Mouse (Mus musculus) thymus, adult 2 months (tissue): ENCODE measurements around the gene Gm45623. TPM values are rescaled to one million over a fixed set of nuclear protein-coding genes. Genes with fewer than 3 reads are reported as not detected.

Experiments used
- DNase-seq: peaks from one replicate; pipeline ENCODE4 v3.0.0; 2021
- H3K27ac ChIP-seq: fragments of 200-500 bp; 2 replicates; pipeline ENCODE4 v1.5.1; 2012; ENCODE audit warnings: low read length, control low read depth; ENCODE audit not compliant: control insufficient read depth, insufficient read depth
- H3K27me3 ChIP-seq: fragments of 200-500 bp; 2 replicates; pipeline ENCODE4 v1.6.1; 2012; ENCODE audit warnings: mild to moderate bottlenecking, low read length, moderate library complexity, mixed read lengths; ENCODE audit not compliant: control insufficient read depth, insufficient read depth
- H3K36me3 ChIP-seq: fragments of 200-500 bp; 2 replicates; pipeline ENCODE4 v1.6.1; 2012; ENCODE audit warnings: mild to moderate bottlenecking, low read length, moderate library complexity; ENCODE audit not compliant: control insufficient read depth, insufficient read depth
- H3K4me1 ChIP-seq: fragments of 200-500 bp; replicated peaks from 2 replicates; pipeline ENCODE4 v1.6.1; 2012; ENCODE audit warnings: low read length; ENCODE audit not compliant: control insufficient read depth, insufficient read depth
- H3K4me3 ChIP-seq: fragments of 200-500 bp; 2 replicates; pipeline ENCODE4 v1.5.1; 2012; ENCODE audit warnings: mild to moderate bottlenecking, low read length, control low read depth, moderate library complexity; ENCODE audit not compliant: control insufficient read depth, insufficient read depth
- CTCF ChIP-seq: fragments of 200-500 bp; IDR thresholded peaks from 2 replicates; pipeline ENCODE4 v1.5.1; 2012; ENCODE audit warnings: mild to moderate bottlenecking, control low read depth, low read length, moderate library complexity, borderline replicate concordance; ENCODE audit not compliant: control insufficient read depth, poor library complexity, insufficient read depth; ENCODE audit errors: extremely low read depth
- POLR2A ChIP-seq: fragments of 200-500 bp; IDR thresholded peaks from 2 replicates; pipeline ENCODE4 v1.6.1; 2012; ENCODE audit warnings: mild to moderate bottlenecking, low read length, control low read depth, moderate library complexity; ENCODE audit not compliant: control insufficient read depth, poor library complexity, insufficient read depth; ENCODE audit errors: extremely low read depth
- WGBS: fragments of 180-500 bp; shearing (Covaris S2); methylation state at CpG from one replicate; pipeline ENCODE4 v1.1.7; 2018; 5-methylcytosine and 5-hydroxymethylcytosine counted together
- polyA plus RNA-seq: library from polyadenylated mRNA; depleted of rRNA; stranded (reverse); fragments of >200 nt; gene quantifications from 2 replicates; pipeline ENCODE4 v1.2.3, GENCODE M21; 2012

The Gm45623 gene
- polyA plus RNA-seq, 1 experiment, result not detected

DNA sequence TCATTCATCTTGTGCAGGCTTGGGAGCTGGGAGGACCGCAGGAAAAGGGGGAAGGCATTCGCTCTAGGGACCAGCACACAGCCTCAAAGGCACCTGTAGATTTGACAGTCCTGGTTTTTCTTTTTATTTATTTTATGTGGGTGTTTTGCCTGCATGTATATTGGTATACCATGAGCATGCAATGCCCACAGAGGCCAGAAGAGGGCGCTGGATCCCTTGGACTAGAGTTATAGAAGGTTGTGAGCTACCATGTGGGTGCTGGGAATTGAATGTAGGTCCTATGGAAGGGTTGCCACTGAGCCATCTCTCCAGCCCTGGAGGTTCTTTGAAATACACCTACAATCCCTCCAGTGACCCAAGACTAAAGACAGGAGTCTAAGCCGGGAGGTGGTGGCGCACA lies 17.2 kb upstream of the Gm45623 start:
- WGBS, result 73% methylated on average over 5 of the region's 5 CpGs
- DNase-seq, result no peak
- Histone ChIP-seq H3K4me3 (no peak overlapping the region), H3K4me1 (peaks cover 6% of the 10 kb centered on the region), H3K36me3 (no peaks in the 10 kb centered on the region), H3K27me3 (no peaks in the 10 kb centered on the region), H3K27ac (no peak overlapping the region)
- TF ChIP-seq CTCF, result no peak
- TF ChIP-seq POLR2A, result no peak

DNA sequence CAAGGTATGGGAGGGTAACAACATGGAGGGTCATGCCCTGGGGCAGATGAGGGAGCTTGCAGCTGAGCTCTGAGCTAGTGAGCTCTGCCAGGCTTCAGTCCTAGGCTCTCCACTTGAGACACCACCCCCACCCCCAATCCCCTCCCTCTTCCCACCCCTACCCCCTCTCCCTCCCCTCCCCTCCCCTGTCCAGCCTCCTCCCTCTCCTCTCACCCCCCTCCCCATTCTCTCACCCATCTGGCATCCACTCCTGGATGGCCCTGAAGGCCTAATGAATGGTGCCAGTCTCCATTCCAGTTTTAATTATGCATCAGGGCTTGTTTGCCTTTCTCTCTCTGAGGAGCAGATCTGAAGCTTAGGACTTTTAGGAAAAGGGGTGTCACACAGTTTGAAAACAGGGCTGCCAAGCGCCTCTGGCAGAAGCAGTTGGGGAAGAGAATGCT lies 16.5 kb upstream of the Gm45623 start:
- Histone ChIP-seq H3K4me1 (peaks cover 11% of the 10 kb centered on the region), H3K36me3 (no peaks in the 10 kb centered on the region), H3K4me3 (no peak overlapping the region), H3K27ac (no peak overlapping the region), H3K27me3 (no peaks in the 10 kb centered on the region)
- 97% methylated on average over 1 of the region's 1 CpGs for WGBS
- DNase-seq, result no peak
- TF ChIP-seq CTCF (no peak), POLR2A (no peak)

DNA sequence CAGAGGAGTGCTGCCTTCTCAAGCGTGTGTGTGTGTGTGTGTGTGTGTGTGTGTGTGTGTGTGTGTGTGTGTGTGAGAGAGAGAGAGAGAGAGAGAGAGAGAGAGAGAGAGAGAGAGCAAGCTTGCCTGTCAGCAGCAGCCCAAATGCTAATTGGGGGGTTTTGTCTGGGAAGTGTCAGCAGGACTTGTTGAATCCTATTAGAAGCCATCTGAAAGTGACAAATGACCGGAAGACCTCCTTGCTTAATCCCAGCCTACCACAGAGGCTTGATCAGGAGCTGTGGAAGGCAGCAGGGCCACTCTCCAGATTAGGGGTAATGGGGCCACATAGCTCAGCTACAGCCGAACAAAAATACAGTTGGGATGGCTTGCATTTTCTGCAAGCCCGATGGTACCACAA lies 15.8 kb upstream of the Gm45623 start:
- no peak for DNase-seq
- no peak for TF ChIP-seq POLR2A
- TF ChIP-seq CTCF, result no peak
- 82% methylated on average over 4 of the region's 4 CpGs for WGBS

DNA sequence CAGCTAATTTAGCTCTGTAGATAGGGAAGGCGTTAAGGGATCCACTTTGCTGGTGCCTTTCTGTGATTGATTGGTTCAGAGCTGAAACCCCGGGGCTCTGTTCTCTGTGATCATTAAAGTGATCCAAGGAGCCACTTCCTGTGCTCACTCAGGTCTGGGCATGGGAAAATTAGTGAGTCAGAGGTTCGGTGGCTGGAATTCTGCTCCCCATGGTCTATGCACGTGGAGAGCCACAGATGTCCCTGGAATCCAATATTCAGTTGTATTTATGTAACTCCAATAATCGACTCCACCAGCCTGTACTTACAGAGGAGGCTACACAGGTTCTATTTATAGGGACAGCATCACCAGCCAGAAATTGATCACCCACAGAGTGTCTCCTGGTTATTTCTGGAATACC lies 12.6 kb upstream of the Gm45623 start:
- TF ChIP-seq CTCF, result no peak
- TF ChIP-seq POLR2A, result no peak
- H3K27me3 ChIP-seq, result no peaks in the 10 kb centered on the region
- WGBS, result 84% methylated on average over 5 of the region's 5 CpGs

More for the DNA sequence above, 15.8 kb upstream of the Gm45623 start:
- no peaks in the 10 kb centered on the region for H3K27me3 ChIP-seq
- H3K4me3 ChIP-seq, result no peak overlapping the region
- H3K4me1 ChIP-seq, result peaks cover 13% of the 10 kb centered on the region
- no peak overlapping the region for H3K27ac ChIP-seq
- no peaks in the 10 kb centered on the region for H3K36me3 ChIP-seq

DNA sequence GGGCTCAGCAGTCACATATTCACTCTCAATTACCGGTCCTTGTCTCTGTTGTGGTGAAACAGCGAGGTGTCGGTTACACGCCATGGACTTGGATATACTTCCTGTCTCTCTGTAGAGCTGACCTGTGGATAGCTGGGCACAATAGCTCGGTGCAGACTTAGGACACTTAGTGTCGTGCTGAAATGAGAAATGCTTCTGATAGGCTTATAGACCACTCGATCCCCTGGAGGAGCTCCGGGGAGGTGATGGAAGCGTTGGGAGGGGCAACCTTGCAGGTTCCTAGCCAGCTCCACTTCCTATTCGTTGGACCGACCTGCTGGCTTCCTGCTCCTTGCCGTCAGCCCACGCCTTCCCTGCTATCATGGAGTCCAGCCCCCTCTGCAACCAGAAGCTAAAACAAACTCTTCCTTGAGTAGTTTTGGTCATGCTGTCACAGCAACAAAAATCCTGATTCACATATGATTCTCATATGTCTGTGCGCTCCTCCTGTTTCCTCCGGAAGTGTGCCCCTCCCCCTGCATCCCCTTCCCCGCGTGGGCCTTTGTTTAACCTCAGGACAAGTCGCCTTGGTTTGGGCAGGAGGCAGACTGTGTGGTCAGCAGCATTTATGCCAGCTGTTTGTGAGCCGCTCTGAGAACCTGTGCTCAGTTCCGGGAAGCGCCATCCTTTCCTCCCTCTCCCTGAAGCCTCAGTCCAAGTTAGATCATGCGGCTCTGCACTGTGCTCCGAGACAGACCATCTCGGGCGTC lies 11.8 kb upstream of the Gm45623 start:
- Histone ChIP-seq H3K36me3 (no peaks in the 10 kb centered on the region), H3K4me3 (peak overlapping the region; percentile 32), H3K27me3 (no peaks in the 10 kb centered on the region), H3K4me1 (peaks cover 13% of the 10 kb centered on the region), H3K27ac (no peak overlapping the region)
- DNase-seq, result peak; percentile 33
- no peak for TF ChIP-seq POLR2A
- TF ChIP-seq CTCF, result no peak
- WGBS, result 22% methylated on average over 25 of the region's 25 CpGs

More for the DNA sequence above, 12.6 kb upstream of the Gm45623 start:
- Histone ChIP-seq H3K4me3 (no peak overlapping the region), H3K36me3 (no peaks in the 10 kb centered on the region), H3K4me1 (peaks cover 13% of the 10 kb centered on the region), H3K27ac (no peak overlapping the region)
- no peak for DNase-seq

DNA sequence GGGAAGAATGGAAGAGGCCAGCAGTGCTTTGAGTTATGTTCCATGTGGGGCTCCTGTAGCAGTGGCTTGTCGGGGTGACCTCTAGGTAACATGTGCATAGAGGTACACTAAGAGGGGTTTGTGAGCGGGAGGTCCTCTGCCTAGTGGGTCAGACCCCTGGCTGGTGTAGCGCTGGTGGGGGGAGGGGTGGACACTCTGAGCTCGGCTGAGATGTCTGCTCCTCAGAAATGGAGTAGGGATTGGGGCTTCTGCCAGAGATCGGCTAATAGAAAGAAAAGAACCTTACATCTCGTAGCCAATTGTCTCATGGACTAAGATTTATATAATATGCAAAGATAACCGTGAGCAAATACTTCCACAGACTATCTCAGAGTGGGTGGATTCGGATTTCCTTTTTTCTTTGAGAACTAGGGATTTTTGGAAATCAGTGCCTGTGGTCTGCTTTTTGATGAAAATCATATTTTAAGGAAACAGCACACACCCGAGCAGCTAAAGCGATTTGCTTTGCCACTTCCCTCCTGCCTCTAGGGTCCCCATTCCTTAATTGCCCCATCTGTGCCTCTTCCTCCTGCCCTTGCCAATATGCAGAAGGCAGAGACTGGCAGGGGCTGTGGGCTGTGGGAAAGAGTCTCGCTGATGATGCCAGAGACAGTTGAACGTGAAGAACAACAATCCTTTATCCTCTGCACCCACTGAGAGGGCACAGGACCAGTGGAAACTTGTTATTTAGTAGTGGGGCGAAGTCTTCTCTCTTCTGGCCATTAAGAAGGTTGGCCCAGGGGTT lies 9.0 kb upstream of the Gm45623 start:
- H3K27me3 ChIP-seq, result no peaks in the 10 kb centered on the region
- H3K4me3 ChIP-seq, result no peak overlapping the region
- H3K27ac ChIP-seq, result no peak overlapping the region
- DNase-seq, result no peak
- H3K4me1 ChIP-seq, result peaks cover 13% of the 10 kb centered on the region
- H3K36me3 ChIP-seq, result no peaks in the 10 kb centered on the region
- no peak for TF ChIP-seq POLR2A
- TF ChIP-seq CTCF, result no peak
- WGBS, result 38% methylated on average over 13 of the region's 13 CpGs
